Mouse (Mus musculus) liver, adult 2 months (tissue): ENCODE data around the gene 2700097O09Rik. TPM values are rescaled to one million over a fixed set of nuclear protein-coding genes. Genes with fewer than 3 reads are reported as not detected.

ENCODE experiments used
- DNase-seq: peaks from one replicate; pipeline ENCODE4 v3.0.0-alpha.2; 2011; ENCODE audit warnings: low read depth, low spot score; ENCODE audit errors: extremely low read depth
- H3K27ac ChIP-seq: fragments of 200-500 bp; replicated peaks from 2 replicates; pipeline ENCODE4 v1.5.1; 2012; ENCODE audit warnings: low read depth, mild to moderate bottlenecking, control low read depth, inconsistent platforms, low read length; ENCODE audit not compliant: insufficient read depth
- H3K27me3 ChIP-seq: fragments of 200-500 bp; 2 replicates; pipeline ENCODE4 v1.6.1; 2012; ENCODE audit warnings: mild to moderate bottlenecking, moderate library complexity, low read length, inconsistent platforms; ENCODE audit not compliant: control insufficient read depth, insufficient read depth
- H3K36me3 ChIP-seq: fragments of 200-500 bp; 2 replicates; pipeline ENCODE4 v1.6.1; 2012; ENCODE audit warnings: low read length, inconsistent platforms; ENCODE audit not compliant: control insufficient read depth, insufficient read depth
- H3K4me1 ChIP-seq: fragments of 200-500 bp; 2 replicates; pipeline ENCODE4 v1.6.1; 2011; ENCODE audit warnings: low read length; ENCODE audit not compliant: control insufficient read depth, insufficient read depth
- H3K4me3 ChIP-seq: fragments of 200-500 bp; 2 replicates; pipeline ENCODE4 v1.5.1; 2011; ENCODE audit warnings: low read depth, mild to moderate bottlenecking, control low read depth, low read length, moderate library complexity; ENCODE audit not compliant: insufficient read depth
- H3K79me2 ChIP-seq: fragments of 200-500 bp; 2 replicates; pipeline ENCODE4 v1.6.1; 2012; ENCODE audit warnings: inconsistent platforms, mild to moderate bottlenecking, low read length, moderate library complexity; ENCODE audit not compliant: control insufficient read depth, insufficient read depth
- H3K9ac ChIP-seq: fragments of 200-500 bp; 2 replicates; pipeline ENCODE4 v1.6.1; 2012; ENCODE audit warnings: low read depth, mild to moderate bottlenecking, control low read depth, inconsistent platforms, low read length
- CTCF ChIP-seq: fragments of 200-500 bp; IDR thresholded peaks from 2 replicates; pipeline ENCODE4 v1.5.1; 2011; ENCODE audit warnings: low read depth, low read length, control low read depth
- POLR2A ChIP-seq: fragments of 200-500 bp; IDR thresholded peaks from 2 replicates; pipeline ENCODE4 v1.6.1; 2011; ENCODE audit warnings: low read length, control low read depth; ENCODE audit not compliant: insufficient read depth; ENCODE audit errors: extremely low read depth
- WGBS: fragments of 180-500 bp; shearing (Covaris S2); methylation state at CpG from one replicate; pipeline ENCODE4 v1.1.7; 2018; 5-methylcytosine and 5-hydroxymethylcytosine counted together
- polyA plus RNA-seq: library from polyadenylated mRNA; depleted of rRNA; stranded (reverse); fragments of >200 nt; gene quantifications from 2 replicates; pipeline ENCODE4 v1.2.3, GENCODE M21; 2012
- total RNA-seq: library from RNA; depleted of rRNA; stranded (reverse); fragments of >200 nt; gene quantifications from 2 replicates; pipeline ENCODE4 v1.2.3, GENCODE M21; 2014

2700097O09Rik gene
- total and polyA plus RNA-seq, 2 experiments = 5.5 to 13.0 TPM

DNA sequence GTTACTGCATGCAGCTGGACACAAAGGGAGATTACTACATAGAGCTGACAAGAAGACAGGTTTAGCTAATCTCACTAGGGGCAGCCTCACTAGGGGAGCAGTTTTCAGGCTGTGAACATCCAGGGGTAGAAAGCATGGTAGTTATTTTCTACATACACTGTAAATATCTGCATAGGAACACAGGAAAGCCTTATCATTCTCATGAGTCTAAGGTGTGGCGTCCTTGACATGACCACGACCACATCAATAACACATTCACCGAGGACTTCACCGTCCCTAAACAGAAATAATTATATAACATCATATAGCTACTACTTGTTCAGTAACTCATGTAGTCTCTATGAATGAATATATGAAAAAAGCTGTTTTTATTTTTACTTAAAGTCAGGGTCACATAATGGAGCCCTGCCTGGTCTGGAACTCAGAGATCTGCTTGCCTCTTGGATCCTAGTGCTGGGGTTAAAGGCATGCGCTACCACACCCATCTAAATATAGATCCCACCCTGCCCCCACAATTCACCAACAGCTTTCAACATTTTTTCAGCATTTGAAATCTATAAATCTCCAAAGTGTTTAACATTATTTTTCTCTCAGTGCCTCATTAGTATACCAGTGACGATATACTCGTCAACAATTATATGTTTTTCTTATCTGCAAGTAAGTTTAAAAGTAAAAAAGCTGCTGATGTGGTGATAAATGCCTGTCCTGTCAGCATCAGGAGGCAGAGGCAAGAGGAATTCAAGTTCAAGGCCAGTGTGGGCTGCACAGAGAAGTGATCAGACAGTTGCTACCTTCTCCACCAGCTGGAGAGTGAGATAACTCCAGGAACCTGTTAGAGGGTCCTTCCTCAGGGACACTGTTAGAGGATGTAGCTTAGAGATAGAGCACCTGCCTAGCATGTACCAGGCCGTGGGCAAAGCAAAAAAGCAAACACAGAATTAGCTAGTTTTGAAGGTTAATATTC lies 28.4 kb downstream of the 2700097O09Rik start:
- WGBS = 90% methylated on average over 8 of the region's 8 CpGs
- Histone ChIP-seq H3K27me3 (no peaks in the 10 kb centered on the region), H3K36me3 (peaks cover 6% of the 10 kb centered on the region; the same call in 1 of the 2 replicates), H3K27ac (no peak overlapping the region), H3K4me1 (no peaks in the 10 kb centered on the region), H3K4me3 (no peak overlapping the region), H3K79me2 (no peaks in the 10 kb centered on the region), H3K9ac (no peak overlapping the region)
- no peak for DNase-seq
- TF ChIP-seq POLR2A (no peak), CTCF (no peak)

DNA sequence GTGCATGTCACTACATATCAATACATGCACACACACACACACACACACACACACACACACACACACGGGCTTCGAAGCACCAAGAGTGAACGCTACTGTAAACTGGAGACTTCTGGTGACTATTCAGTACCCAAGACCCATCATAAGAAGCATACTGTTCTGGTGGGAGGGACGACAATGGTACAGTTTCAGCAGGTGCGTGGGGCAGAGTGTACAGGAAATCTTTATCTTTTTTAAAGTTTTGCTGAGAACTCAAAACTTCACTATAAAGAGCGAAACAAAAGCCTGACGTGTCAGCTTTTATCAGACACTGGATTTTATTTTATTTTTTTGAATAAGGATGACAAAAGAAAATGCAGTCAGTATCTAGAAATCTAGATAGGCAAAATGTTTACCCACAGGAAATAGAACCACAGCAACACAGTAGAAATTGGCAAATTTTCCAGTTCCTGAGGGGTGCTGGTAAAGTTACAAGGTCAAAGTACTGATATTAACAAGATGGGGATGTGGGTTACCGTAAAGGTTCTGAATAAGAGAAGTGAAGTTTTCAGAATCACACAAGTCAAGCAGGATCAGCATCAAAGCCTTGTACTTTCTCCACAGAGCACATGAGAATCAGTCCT lies 30.1 kb downstream of the 2700097O09Rik start:
- WGBS = 84% methylated on average over 8 of the region's 8 CpGs
- Histone ChIP-seq H3K9ac (no peak overlapping the region), H3K79me2 (no peaks in the 10 kb centered on the region), H3K27ac (no peak overlapping the region), H3K4me1 (no peaks in the 10 kb centered on the region), H3K36me3 (peaks cover 10% of the 10 kb centered on the region), H3K4me3 (no peak overlapping the region), H3K27me3 (no peaks in the 10 kb centered on the region)
- TF ChIP-seq POLR2A (no peak), CTCF (no peak)
- no peak for DNase-seq

DNA sequence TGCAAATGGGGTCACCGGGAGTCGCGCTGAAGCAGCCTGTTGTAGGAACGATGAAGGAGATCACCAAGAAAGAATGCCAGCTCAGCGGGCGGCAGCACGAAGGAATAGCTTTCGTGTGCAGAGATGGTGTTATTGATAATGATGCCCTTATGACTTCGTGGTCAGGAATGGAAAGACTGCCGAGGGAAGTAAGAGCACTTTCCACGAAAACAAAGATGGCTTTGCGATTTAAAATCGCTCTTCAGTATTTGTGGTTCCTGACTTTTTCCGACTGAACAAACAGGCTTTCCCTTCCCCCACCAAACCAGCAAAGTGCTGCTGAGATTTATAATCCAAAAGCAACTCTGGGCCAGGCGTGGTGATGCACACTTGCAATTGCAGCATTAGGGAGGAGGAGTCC lies 38.9 kb downstream of the 2700097O09Rik start:
- no peak overlapping the region for H3K4me3 ChIP-seq

DNA sequence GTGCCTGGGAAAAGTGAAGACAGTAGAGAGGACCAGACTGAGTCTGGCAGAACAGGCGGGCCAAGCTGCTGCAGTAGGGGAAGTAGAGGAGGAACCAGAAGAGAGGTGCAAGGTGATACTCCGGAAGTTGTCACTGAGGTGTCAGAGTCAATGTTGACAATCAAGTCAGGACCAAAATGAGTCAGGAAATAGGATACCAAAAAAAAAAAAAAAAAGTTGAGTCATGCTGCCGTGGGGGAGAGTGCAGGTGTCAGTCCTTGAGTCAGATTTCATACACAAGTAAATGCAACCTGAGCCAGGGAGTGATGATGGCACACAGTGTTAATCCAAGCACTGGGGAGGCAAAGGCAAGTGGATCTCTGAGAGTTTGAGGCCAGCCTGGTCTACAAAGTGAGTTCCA lies 52.8 kb downstream of the 2700097O09Rik start:
- DNase-seq = no peak
- no peak overlapping the region for H3K27ac ChIP-seq

More for the DNA sequence above, 38.9 kb downstream of the 2700097O09Rik start:
- no peak for TF ChIP-seq CTCF
- TF ChIP-seq POLR2A = no peak
- H3K27me3 ChIP-seq = no peaks in the 10 kb centered on the region
- H3K79me2 ChIP-seq = no peaks in the 10 kb centered on the region
- no peak for DNase-seq
- WGBS = 75% methylated on average over 15 of the region's 15 CpGs
- H3K4me1 ChIP-seq = no peaks in the 10 kb centered on the region
- peaks cover 4% of the 10 kb centered on the region for H3K36me3 ChIP-seq
- H3K27ac ChIP-seq = no peak overlapping the region
- H3K9ac ChIP-seq = no peak overlapping the region

DNA sequence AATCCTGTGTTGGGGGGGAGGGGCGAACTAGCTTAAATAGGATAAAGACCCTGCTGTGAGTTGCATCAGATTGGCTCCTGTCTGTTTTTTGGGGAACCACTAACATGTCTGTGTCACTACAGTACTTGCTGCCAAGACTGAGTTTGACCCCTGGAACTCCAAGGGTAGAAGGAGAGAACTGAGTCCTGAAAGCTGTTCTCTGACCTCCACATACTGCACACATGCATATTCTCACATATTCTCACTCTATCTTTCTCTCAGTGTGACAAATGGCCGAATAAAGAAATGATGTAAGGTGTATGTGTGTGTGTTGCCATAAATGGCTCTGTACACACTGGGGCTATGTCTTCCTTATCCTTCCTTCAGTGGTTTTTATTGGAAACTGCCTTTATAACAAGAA lies 56.6 kb downstream of the 2700097O09Rik start:
- H3K36me3 ChIP-seq = no peaks in the 10 kb centered on the region
- H3K4me1 ChIP-seq = no peaks in the 10 kb centered on the region
- TF ChIP-seq CTCF (no peak), POLR2A (no peak)
- H3K27me3 ChIP-seq = no peaks in the 10 kb centered on the region
- no peaks in the 10 kb centered on the region for H3K79me2 ChIP-seq
- H3K4me3 ChIP-seq = no peak overlapping the region
- no peak overlapping the region for H3K9ac ChIP-seq
- H3K27ac ChIP-seq = no peak overlapping the region
- no peak for DNase-seq
- WGBS = 73% methylated on average over 2 of the region's 2 CpGs

More for the DNA sequence above, 52.8 kb downstream of the 2700097O09Rik start:
- no peak for TF ChIP-seq CTCF
- TF ChIP-seq POLR2A = no peak
- Histone ChIP-seq H3K9ac (no peak overlapping the region), H3K79me2 (no peaks in the 10 kb centered on the region), H3K27me3 (no peaks in the 10 kb centered on the region), H3K4me1 (no peaks in the 10 kb centered on the region), H3K4me3 (no peak overlapping the region), H3K36me3 (no peaks in the 10 kb centered on the region)
- WGBS = 56% methylated on average over 3 of the region's 3 CpGs
